Mouse (Mus musculus): Measurements from ENCODE around the gene Cyth2. TPM values are rescaled to one million over a fixed set of nuclear protein-coding genes. Genes with fewer than 3 reads are reported as not detected.
A peak's percentile ranks its signal among the peaks of the same experiment; 100 is the strongest.

Gene Cyth2
- polyA plus RNA-seq, 1 experiment from 2014 or later, result 105 TPM

GRCm38 (mm10) chr7:45815984-45816351 is 1.6 kb upstream of the Cyth2 start:
- Histone ChIP-seq H3K4me1 (replicated peaks; ENCODE audit: insufficient read depth, low read length) (peaks cover 9% of the 10 kb centered on the region), H3K9ac (ENCODE audit: low read depth, low read length) (no peak overlapping the region), H3K4me3 (replicated peaks; ENCODE audit: low read depth, low read length) (no peak overlapping the region), H3K27ac (no peak overlapping the region), H3K4me2 (ENCODE audit: low read length) (no peak overlapping the region), H3K9me3 (replicated peaks; ENCODE audit: low read length) (no peaks in the 10 kb centered on the region), H3K27me3 (ENCODE audit: insufficient read depth, low read length) (no peaks in the 10 kb centered on the region), H3K36me3 (ENCODE audit: insufficient read depth, low read length) (peaks cover 13% of the 10 kb centered on the region; the same call in 1 of the 2 replicates)
- WGBS, result 67% methylated on average over 2 of the region's 2 CpGs
- TF ChIP-seq CTCF (IDR thresholded peaks at IDR 0.05; ENCODE audit: low read depth), result no peak
- no peak for ATAC-seq (replicated peaks; ENCODE audit: low FRiP score, low read depth)
- DNase-seq (ENCODE audit: low spot score), result no peak

DNA sequence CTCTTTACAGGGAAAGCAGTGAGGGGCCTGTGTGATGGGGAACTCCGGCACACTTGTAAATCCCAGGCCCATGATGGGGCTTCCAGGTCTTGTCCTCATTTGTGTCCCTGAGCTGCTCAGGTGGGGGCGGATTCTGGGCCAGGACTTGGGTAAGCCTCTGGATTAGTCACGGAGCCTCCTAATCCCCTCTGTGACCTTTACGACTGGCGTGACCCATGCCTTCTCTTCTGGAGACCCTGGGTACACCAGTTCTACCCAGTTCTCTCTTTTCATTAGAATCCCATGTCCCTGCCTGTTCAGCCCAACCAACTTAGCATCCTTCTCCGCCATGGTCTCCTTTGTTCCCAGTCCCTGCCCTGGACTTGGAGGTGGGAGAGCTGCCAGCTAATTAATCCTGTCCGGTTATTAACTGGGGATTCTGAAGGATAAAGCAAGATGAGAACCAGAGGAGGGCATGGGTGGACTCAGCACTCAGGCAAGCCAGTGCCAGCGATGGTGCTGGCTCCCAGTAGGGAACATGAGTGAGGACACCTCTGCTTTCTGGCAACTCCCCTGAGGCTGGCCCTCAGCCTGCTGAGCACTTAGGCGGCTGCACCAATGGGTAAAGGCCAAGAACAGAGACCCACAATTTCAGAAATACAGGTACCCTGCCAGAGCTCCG is 1.1 kb upstream of the Cyth2 start:
- Histone ChIP-seq H3K9me3 (replicated peaks; ENCODE audit: low read length) (no peaks in the 10 kb centered on the region), H3K9ac (ENCODE audit: low read depth, low read length) (no peak overlapping the region), H3K4me3 (replicated peaks; ENCODE audit: low read depth, low read length) (no peak overlapping the region), H3K27ac (no peak overlapping the region), H3K4me1 (replicated peaks; ENCODE audit: insufficient read depth, low read length) (peaks cover 9% of the 10 kb centered on the region), H3K36me3 (ENCODE audit: insufficient read depth, low read length) (peaks cover 19% of the 10 kb centered on the region), H3K4me2 (ENCODE audit: low read length) (no peak overlapping the region), H3K27me3 (ENCODE audit: insufficient read depth, low read length) (no peaks in the 10 kb centered on the region)
- no peak for TF ChIP-seq CTCF (IDR thresholded peaks at IDR 0.05; ENCODE audit: low read depth)
- DNase-seq (ENCODE audit: low spot score) (no peak), ATAC-seq (replicated peaks; ENCODE audit: low FRiP score, low read depth) (no peak)
- 67% methylated on average over 10 of the region's 10 CpGs for WGBS

- peaks cover 25% of the 10 kb centered on the region for H3K36me3 ChIP-seq (ENCODE audit: insufficient read depth, low read length)
- H3K4me2 ChIP-seq (ENCODE audit: low read length), result peak overlapping the region; percentile 52
- ATAC-seq (replicated peaks; ENCODE audit: low FRiP score, low read depth) (no peak), DNase-seq (ENCODE audit: low spot score) (no peak)
- H3K27ac ChIP-seq, result no peak overlapping the region
- H3K9ac ChIP-seq (ENCODE audit: low read depth, low read length), result no peak overlapping the region
- H3K27me3 ChIP-seq (ENCODE audit: insufficient read depth, low read length), result no peaks in the 10 kb centered on the region
- H3K9me3 ChIP-seq (replicated peaks; ENCODE audit: low read length), result no peaks in the 10 kb centered on the region
- peaks cover 9% of the 10 kb centered on the region for H3K4me1 ChIP-seq (replicated peaks; ENCODE audit: insufficient read depth, low read length)
- WGBS, result 1% methylated on average over 5 of the region's 5 CpGs
- no peak for TF ChIP-seq CTCF (IDR thresholded peaks at IDR 0.05; ENCODE audit: low read depth)
- H3K4me3 ChIP-seq (replicated peaks; ENCODE audit: low read depth, low read length), result 0 out of 2 replicates have a peak overlapping the region, but pooled peaks have one; percentile 13
These were observed 460 bp upstream of the Cyth2 start for GRCm38 (mm10) chr7:45814841-45815240.

- Histone ChIP-seq H3K27me3 (ENCODE audit: insufficient read depth, low read length) (no peaks in the 10 kb centered on the region), H3K4me2 (ENCODE audit: low read length) (peak overlapping the region; percentile 70), H3K27ac (no peak overlapping the region), H3K9ac (ENCODE audit: low read depth, low read length) (peak overlapping the region; percentile 100; the same call in 1 of the 2 replicates), H3K4me1 (replicated peaks; ENCODE audit: insufficient read depth, low read length) (peaks cover 9% of the 10 kb centered on the region), H3K9me3 (replicated peaks; ENCODE audit: low read length) (no peaks in the 10 kb centered on the region), H3K36me3 (ENCODE audit: insufficient read depth, low read length) (peaks cover 43% of the 10 kb centered on the region), H3K4me3 (replicated peaks; ENCODE audit: low read depth, low read length) (peak overlapping the region; percentile 98)
- ATAC-seq (replicated peaks; ENCODE audit: low FRiP score, low read depth) (no peak), DNase-seq (ENCODE audit: low spot score) (no peak)
- TF ChIP-seq CTCF (IDR thresholded peaks at IDR 0.05; ENCODE audit: low read depth), result no peak
- WGBS, result 80% methylated on average over 8 of the region's 8 CpGs
These were observed 1.5 kb downstream of the Cyth2 start for GRCm38 (mm10) chr7:45812921-45813320.

- DNase-seq (ENCODE audit: low spot score), result no peak
- H3K27ac ChIP-seq, result no peak overlapping the region
- no peak overlapping the region for H3K9ac ChIP-seq (ENCODE audit: low read depth, low read length)
- ATAC-seq (replicated peaks; ENCODE audit: low FRiP score, low read depth), result no peak
- H3K4me3 ChIP-seq (replicated peaks; ENCODE audit: low read depth, low read length), result no peak overlapping the region
- 86% methylated on average over 14 of the region's 14 CpGs for WGBS
- H3K27me3 ChIP-seq (ENCODE audit: insufficient read depth, low read length), result no peaks in the 10 kb centered on the region
- H3K36me3 ChIP-seq (ENCODE audit: insufficient read depth, low read length), result peaks cover 51% of the 10 kb centered on the region
- no peak overlapping the region for H3K4me2 ChIP-seq (ENCODE audit: low read length)
- H3K4me1 ChIP-seq (replicated peaks; ENCODE audit: insufficient read depth, low read length), result peaks cover 9% of the 10 kb centered on the region
- no peak for TF ChIP-seq CTCF (IDR thresholded peaks at IDR 0.05; ENCODE audit: low read depth)
- H3K9me3 ChIP-seq (replicated peaks; ENCODE audit: low read length), result no peaks in the 10 kb centered on the region
These were observed 4.9 kb downstream of the Cyth2 start for GRCm38 (mm10) chr7:45809276-45810075.

DNA sequence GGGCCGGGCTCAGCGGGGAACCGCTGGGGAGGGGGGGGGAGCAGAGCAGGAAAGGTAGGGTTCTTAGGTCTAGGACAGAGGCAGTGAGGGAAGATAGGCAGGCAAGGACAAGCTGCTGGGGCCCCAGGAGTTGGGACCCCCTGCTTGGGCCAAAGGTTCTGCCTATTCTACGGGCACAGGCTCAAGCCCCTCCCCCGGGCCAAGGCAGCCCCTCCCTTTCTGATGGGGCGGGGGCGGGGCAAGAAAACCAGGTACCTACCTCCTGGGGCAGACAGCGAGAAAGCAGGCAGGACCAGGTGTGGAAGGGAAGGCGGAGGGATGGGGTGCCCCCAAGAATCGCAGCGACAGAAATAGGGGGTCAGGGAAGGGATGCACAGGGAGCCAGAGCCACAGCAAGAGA is 5.9 kb downstream of the Cyth2 start:
- ATAC-seq (replicated peaks; ENCODE audit: low FRiP score, low read depth) (no peak), DNase-seq (ENCODE audit: low spot score) (no peak)
- Histone ChIP-seq H3K4me3 (replicated peaks; ENCODE audit: low read depth, low read length) (no peak overlapping the region), H3K9ac (ENCODE audit: low read depth, low read length) (no peak overlapping the region), H3K27ac (no peak overlapping the region), H3K36me3 (ENCODE audit: insufficient read depth, low read length) (peaks cover 51% of the 10 kb centered on the region), H3K4me1 (replicated peaks; ENCODE audit: insufficient read depth, low read length) (peaks cover 9% of the 10 kb centered on the region), H3K4me2 (ENCODE audit: low read length) (no peak overlapping the region), H3K27me3 (ENCODE audit: insufficient read depth, low read length) (no peaks in the 10 kb centered on the region), H3K9me3 (replicated peaks; ENCODE audit: low read length) (no peaks in the 10 kb centered on the region)
- TF ChIP-seq CTCF (IDR thresholded peaks at IDR 0.05; ENCODE audit: low read depth), result no peak
- WGBS, result 46% methylated on average over 11 of the region's 11 CpGs
